Mouse (Mus musculus): ENCODE measurements around the gene Tubg2.
A peak's percentile ranks its signal among the peaks of the same experiment; 100 is the strongest.

The Tubg2 gene

GRCm38 (mm10) chr11:101167211-101167962, 11.7 kb downstream of the Tubg2 start:
- peak; percentile 17 for DNase-seq

- DNase-seq, result peak; percentile 18
Measured at GRCm38 (mm10) chr11:101167963-101168300, 12.2 kb downstream of the Tubg2 start.

- DNase-seq, result peak; percentile 40
Measured at GRCm38 (mm10) chr11:101168301-101168980, 12.7 kb downstream of the Tubg2 start.

- peak; percentile 55 for DNase-seq
Measured at GRCm38 (mm10) chr11:101169301-101170107, 13.8 kb downstream of the Tubg2 start.

DNA sequence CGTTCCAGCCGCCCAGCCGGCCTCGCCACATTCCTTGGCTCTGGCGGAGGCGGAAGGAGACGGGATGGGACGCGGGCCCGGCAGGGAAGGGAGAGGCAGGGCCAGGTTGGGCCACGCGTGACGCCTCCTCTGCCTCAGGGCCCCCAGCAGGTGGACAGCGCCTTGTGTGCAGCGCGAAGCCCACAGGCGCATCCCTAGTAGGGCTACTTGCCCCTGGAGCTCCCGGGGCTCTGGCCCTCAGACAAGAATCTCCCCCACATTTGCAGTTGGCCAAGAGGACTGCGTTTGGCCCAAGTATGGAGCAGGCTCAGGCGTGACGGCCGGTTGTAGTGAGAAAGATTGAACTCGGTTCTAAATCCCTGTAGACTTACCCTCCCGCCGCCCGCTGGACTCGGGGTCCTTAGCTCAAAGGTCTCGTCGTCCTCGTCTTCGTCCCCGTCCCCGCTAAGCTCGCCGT, 14.7 kb downstream of the Tubg2 start, which contains the start of gene Cntnap1:
TSS of gene Cntnap1 (plus strand) at position 170 of the 457 bp plus-strand sequence.
- peak; percentile 68 for DNase-seq

DNA sequence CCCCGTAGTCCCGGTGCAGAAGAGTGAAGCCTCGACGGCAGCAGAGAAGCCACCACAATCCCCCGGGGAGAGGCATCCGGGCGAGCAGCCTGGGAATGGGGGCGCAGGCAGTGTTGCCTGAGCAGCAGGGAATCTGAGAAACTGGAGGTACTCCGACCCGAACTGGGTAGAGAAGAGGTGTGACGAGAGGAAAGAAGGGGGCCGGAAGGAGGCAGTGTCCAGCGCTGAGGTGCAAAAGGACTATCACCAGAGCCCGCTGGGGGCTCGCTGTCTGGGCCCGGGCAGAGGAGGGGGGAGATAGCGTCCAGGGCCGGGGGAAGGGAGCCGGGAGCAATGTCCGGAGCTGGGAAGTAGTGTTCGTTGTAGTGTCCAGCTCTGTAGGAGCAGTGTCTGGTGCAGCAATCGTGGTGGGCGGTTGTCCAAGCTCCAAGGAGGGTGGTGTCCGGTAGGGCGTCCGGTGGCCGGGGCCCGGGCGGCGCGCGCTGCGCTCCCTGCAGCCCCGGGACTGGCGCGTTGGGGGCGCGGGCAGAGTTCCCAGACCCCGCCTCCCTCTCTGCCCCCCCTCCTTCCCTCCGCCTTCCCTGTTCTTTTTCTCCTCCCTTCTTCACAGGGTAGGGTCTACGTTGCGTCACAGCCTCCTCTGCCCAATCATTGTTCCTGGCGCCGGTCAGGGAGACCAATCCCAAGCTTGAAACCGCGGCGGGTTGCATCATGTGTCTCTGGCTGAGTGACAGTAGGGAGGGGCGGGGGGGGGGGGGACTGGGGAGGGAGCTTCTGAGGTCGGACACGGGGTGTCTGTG, 15.3 kb downstream of the Tubg2 start, which contains the start of gene Plekhh3:
TSS of gene Plekhh3 (minus strand) at position 541 of the 800 bp plus-strand sequence.
- peak; percentile 95 for DNase-seq

DNA sequence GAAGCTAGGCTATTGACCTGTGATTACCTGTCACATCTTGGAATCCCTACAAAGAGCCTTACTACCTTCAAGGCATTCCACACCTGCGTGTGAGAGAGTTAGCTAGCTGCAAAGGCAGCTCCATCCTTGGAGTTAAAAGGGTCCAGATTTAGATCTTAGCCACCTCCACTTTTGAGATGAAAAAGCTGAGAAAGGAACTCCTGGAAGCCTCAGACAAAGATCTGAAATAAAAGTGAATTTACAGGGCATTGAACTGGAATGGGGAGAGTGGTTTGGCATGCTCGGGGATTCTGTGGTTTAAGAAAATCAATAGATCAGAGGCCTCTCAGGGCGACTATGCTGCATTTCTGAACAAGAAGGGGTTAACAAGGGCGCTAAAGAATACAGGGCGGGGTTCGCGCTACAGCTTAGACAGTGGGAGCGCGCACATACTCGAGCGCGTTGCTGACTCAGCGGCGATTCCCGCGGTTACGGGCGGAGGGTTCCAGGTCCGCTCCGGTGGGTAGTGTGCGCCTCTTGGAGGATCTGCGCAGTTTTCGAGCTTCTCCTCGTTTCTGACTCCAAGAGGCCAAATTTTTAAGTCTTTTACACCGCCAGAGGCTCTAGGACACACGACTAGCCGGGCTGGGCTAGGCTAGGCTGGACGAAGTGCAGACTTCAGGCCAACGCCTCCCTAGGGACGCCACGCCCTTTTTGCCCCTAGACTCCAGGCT, 16.2 kb downstream of the Tubg2 start:
- DNase-seq, result peak; percentile 72

DNA sequence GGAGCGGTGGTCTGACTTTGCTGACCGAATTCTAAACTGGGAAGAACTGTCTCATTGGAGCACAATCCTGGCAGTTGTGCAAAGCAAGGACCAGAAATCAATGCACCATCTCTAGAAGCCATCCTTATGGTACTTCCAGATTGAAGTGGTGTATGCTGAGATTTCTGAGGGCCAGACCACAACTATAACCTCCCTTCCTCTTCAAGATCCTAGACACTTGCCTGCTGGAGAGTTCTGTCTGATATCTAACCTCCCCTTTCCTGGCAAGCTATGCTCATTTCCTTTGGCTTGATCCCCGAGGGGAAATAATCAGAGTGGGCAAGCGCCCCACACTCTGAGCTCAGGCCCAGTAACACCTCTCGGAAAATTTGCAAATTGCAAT, 16.7 kb downstream of the Tubg2 start:
- no peak for DNase-seq

GRCm38 (mm10) chr11:101173112-101173511, 17.4 kb downstream of the Tubg2 start:
- DNase-seq, result peak; percentile 70

DNA sequence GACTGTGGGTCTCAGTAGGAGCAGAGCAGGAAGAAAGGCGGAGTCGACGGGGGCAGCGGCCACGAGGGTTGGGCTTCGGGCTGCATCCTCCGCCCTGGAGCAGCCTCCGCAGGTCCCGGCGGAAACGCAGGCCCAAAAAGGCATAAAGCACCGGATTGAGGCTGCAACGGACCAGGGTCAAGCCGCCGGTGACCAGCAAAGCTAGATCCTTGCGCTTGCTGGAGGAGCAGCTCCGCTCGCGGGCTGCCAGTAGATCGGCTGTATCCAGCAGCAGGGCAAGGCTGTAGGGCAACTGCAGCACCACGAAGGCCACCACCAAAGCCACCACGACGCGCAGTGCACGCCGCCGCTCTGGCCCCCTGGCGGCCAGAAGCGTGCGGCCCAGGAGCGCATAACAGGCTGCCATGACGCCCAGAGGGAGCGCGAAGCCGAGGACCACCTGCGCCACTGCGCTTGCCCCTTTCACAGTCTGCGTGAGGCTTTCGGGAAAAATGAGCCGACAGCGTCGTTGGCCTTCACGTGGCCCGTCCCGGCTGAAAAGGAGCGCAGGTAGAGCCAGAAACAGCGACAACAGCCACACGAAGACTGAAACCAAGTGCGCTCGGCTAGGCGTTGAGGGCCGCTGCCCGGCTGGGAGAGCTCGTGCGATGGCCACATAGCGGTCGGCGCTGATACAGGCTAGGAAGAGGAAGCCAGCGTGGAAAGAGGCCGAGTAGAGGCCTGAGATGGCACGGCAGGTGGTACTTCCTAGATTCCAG, 18.1 kb downstream of the Tubg2 start:
- DNase-seq, result peak; percentile 70

DNA sequence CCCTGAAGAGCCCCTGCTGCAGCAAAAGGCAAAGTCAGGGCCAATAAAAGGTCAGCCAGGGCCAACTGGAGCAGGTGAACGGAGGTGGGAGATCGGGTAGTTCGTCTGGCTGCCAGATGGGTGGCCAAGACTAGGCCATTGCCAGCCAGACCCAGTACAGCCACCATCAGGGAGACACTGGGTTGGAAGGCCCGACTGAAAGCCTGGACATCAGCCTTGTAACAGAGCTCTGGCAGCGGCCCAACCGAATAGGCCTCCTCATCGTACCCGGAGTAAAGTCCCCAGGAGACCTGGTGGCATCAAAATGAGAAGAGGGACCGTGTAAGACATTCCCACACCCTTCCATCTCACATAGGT, 18.7 kb downstream of the Tubg2 start:
- peak; percentile 68 for DNase-seq

- DNase-seq, result peak; percentile 47
Measured at GRCm38 (mm10) chr11:101174851-101175628, 19.3 kb downstream of the Tubg2 start, which contains the start of gene Ccr10. Gene Ccr10 (minus strand): TSS chr11:101175443.

- peak; percentile 74 for DNase-seq
Measured at GRCm38 (mm10) chr11:101175636-101176116, 20.0 kb downstream of the Tubg2 start.

GRCm38 (mm10) chr11:101176117-101176691, 20.5 kb downstream of the Tubg2 start:
- DNase-seq, result peak; percentile 71

DNA sequence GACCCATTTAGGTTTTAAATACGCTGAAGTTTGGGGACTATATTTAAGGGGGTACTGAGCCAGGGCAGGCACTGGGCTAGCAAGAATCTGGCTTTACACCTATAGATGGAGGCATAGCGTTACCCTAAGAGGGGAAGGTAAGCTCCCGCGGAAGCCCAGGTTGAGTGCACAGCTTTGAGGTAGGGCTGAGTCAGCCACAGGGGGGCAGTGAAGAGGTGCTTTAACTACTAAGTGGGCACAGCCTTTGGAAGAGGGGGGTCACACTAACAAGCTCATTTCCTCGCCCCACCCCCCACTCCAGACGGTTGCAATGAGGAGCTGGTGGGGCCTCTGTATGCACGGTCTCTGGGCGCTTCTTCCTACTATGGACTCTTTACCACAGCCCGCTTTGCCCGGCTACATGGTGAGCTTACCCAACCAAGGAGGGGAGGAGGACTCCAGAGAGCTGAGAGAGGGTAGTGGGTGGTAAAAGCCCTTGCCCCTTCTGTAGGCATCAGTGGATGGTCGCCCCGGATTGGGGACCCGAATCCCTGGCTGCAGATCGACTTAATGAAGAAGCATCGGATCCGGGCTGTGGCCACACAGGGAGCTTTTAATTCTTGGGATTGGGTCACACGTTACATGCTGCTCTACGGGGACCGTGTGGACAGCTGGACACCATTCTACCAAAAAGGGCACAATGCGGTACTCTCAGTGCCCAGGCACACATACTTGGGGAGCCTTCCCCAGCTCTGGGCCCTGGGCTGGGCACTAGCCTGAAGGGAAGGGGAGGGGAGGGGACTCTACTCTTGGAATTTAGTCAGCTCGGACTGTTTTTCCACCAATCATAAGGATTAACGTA, 21.4 kb downstream of the Tubg2 start:
- DNase-seq, result peak; percentile 89

DNA sequence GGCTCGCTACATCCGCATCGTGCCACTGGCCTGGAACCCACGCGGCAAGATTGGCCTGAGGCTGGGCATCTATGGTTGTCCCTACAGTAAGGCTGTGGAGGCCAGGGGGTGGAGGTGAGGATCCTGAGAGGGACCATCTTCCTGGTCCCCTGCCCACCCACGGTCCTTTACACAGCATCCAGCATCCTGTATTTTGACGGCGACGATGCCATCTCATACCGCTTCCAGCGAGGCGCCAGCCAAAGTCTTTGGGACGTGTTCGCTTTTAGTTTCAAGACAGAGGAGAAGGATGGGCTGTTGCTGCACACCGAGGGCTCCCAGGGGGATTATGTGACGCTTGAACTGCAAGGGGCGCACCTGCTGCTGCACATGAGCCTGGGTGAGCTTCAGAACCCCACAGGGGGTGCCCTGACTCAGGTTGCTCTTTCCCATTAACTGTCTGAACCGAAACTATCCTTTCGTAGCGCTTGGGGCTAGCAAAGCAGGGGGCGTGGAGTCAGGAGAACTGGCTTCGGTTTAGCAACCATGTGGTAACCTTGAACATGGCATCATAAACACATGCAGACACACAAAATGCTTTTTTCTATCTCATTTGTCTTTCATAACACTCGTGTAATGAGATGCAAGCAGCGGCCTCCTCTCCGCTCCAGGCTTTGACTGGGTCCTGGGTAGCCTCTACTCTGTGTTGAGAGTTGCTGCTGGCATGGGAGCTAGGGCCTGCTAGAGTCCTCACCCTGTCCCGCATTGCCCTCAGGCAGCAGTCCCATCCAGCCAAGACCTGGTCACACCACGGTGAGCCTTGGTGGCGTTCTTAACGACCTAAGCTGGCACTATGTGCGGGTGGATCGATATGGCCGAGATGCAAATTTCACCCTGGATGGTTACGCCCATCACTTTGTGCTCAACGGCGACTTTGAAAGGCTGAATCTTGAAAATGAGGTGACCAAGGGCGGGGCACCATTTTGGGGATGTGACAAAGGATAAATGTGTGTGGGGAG, 22.7 kb downstream of the Tubg2 start:
- peak; percentile 59 for DNase-seq

DNA sequence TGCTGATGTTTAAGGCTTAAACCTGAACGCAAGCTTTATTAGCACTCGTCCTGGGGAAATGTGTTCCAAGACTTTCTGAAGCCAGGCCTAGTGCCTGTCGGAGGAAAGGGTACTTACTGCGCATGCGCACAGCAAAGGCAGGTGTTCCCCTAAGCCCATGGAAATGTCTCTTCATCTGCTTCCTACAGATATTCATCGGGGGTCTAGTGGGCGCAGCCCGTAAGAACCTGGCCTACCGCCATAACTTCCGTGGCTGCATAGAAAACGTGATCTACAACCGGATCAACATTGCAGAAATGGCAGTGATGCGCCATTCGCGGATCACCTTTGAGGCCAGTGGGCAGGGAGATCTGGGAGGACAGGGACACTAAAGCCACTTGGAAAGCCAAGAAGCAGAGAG, 23.6 kb downstream of the Tubg2 start:
- DNase-seq, result peak; percentile 71
